Mouse (Mus musculus) heart, embryonic 13.5 days (tissue): ENCODE measurements around the gene Laptm4a. TPM values are rescaled to one million over a fixed set of nuclear protein-coding genes. Genes with fewer than 3 reads are reported as not detected.

Source experiments
- ATAC-seq: fragments of 200-750 bp; cut with Nextera tagmentation; 2 replicates; pipeline ENCODE4 v1.8.0; 2017; ENCODE audit warnings: moderate TSS enrichment; ENCODE audit not compliant: insufficient number of reproducible peaks, low FRiP score, low TSS enrichment; ENCODE audit errors: extremely low read depth
- H3K27ac ChIP-seq: fragments of 300-500 bp; sonication (generic); replicated peaks from 2 replicates; pipeline ENCODE4 v1.5.1; 2015; ENCODE audit warnings: moderate library complexity, mild to moderate bottlenecking, inconsistent platforms
- H3K27me3 ChIP-seq: fragments of 300-500 bp; sonication (generic); replicated peaks from 2 replicates; pipeline ENCODE4 v1.6.1; 2015; ENCODE audit warnings: mild to moderate bottlenecking, inconsistent platforms
- H3K36me3 ChIP-seq: fragments of 300-500 bp; sonication (generic); 2 replicates; pipeline ENCODE4 v1.6.1; 2015; ENCODE audit warnings: mild to moderate bottlenecking, inconsistent platforms
- H3K4me1 ChIP-seq: fragments of 300-500 bp; sonication (generic); 2 replicates; pipeline ENCODE4 v1.6.1; 2015; ENCODE audit warnings: inconsistent platforms
- H3K4me2 ChIP-seq: fragments of 300-500 bp; sonication (generic); 2 replicates; pipeline ENCODE4 v1.6.1; 2015; ENCODE audit warnings: inconsistent platforms, mild to moderate bottlenecking, moderate library complexity
- H3K4me3 ChIP-seq: fragments of 300-500 bp; sonication (generic); 2 replicates; pipeline ENCODE4 v1.5.1; 2015; ENCODE audit warnings: moderate library complexity, mild to moderate bottlenecking, inconsistent platforms
- H3K9ac ChIP-seq: fragments of 300-500 bp; sonication (generic); 2 replicates; pipeline ENCODE4 v1.6.1; 2015; ENCODE audit warnings: inconsistent platforms, mild to moderate bottlenecking, moderate library complexity
- H3K9me3 ChIP-seq: fragments of 300-500 bp; sonication (generic); 2 replicates; pipeline ENCODE4 v1.6.1; 2016; ENCODE audit warnings: inconsistent platforms
- WGBS: fragments of 180-500 bp; shearing (Covaris S2); methylation state at CpG from one replicate; pipeline ENCODE4 v1.1.7; 2015; ENCODE audit warnings: mixed read lengths; 5-methylcytosine and 5-hydroxymethylcytosine counted together
- polyA plus RNA-seq: library from polyadenylated mRNA; unstranded; fragments of >200 nt; fragmentation: Nextera tagmentation; extraction: Ambion mirVana; gene quantifications from 2 replicates; pipeline ENCODE4 v1.2.1, GENCODE M21; 2015

The Laptm4a gene
- polyA plus RNA-seq, 1 experiment from 2014 or later: 245 TPM

- peak overlapping the region; percentile 35 for H3K4me2 ChIP-seq
- H3K4me1 ChIP-seq: peaks cover 23% of the 10 kb centered on the region
Observed at GRCm38 (mm10) chr12:8969828-8970227, 48.4 kb downstream of the Laptm4a start.

GRCm38 (mm10) chr12:8973820-8974465, 52.5 kb downstream of the Laptm4a start, which contains the start of gene Wdr35:
Wdr35 (plus strand) TSS chr12:8973892.
- ATAC-seq: peak; percentile 43; the same call in 1 of the 2 replicates
- Histone ChIP-seq H3K36me3 (peaks cover 6% of the 10 kb centered on the region), H3K27ac (peak within 1 kb of the TSS; percentile 61), H3K4me2 (peak within 1 kb of the TSS; percentile 81), H3K9ac (peak within 1 kb of the TSS; percentile 82), H3K9me3 (no peaks in the 10 kb centered on the region), H3K4me1 (peaks cover 25% of the 10 kb centered on the region), H3K27me3 (no peaks in the 10 kb centered on the region), H3K4me3 (peak within 1 kb of the TSS; percentile 69)
- WGBS: under 1% methylated on average over 45 of the region's 45 CpGs

More at GRCm38 (mm10) chr12:8969828-8970227, 48.4 kb downstream of the Laptm4a start:
- WGBS: 6% methylated on average over 9 of the region's 9 CpGs
- no peak overlapping the region for H3K4me3 ChIP-seq
- ATAC-seq: peak; percentile 68; the same call in 1 of the 2 replicates
- H3K9ac ChIP-seq: 0 out of 2 replicates have a peak overlapping the region, but pooled peaks have one; percentile 17
- H3K9me3 ChIP-seq: no peaks in the 10 kb centered on the region
- H3K27ac ChIP-seq: peak overlapping the region; percentile 80
- H3K36me3 ChIP-seq: no peaks in the 10 kb centered on the region
- H3K27me3 ChIP-seq: no peaks in the 10 kb centered on the region

GRCm38 (mm10) chr12:8975076-8975475, 53.6 kb downstream of the Laptm4a start:
- 85% methylated on average over 3 of the region's 3 CpGs for WGBS
- peak overlapping the region; percentile 81 for H3K4me2 ChIP-seq
- peaks cover 15% of the 10 kb centered on the region for H3K4me1 ChIP-seq
- no peaks in the 10 kb centered on the region for H3K27me3 ChIP-seq
- H3K27ac ChIP-seq: no peak overlapping the region
- no peak overlapping the region for H3K9ac ChIP-seq
- peaks cover 16% of the 10 kb centered on the region for H3K36me3 ChIP-seq
- H3K4me3 ChIP-seq: 0 out of 2 replicates have a peak overlapping the region, but pooled peaks have one; percentile 69
- no peaks in the 10 kb centered on the region for H3K9me3 ChIP-seq
- no peak for ATAC-seq

Other genes starting within 250 kb of the Laptm4a start
- gene Pum2, start 247.5 kb upstream of the Laptm4a start, polyA plus RNA-seq: 24.0 and 25.3 TPM in 2 replicates
- gene Sdc1, start 150.3 kb upstream of the Laptm4a start, polyA plus RNA-seq: 39.5 and 41.3 TPM in 2 replicates
- 0.19 and 0.32 TPM in 2 replicates for gene Matn3, start 26.3 kb downstream of the Laptm4a start, polyA plus RNA-seq
- 12.1 and 13.2 TPM in 2 replicates for gene Wdr35, start 52.2 kb downstream of the Laptm4a start, polyA plus RNA-seq
- 14.9 and 15.3 TPM in 2 replicates for gene Ttc32, start 108.3 kb downstream of the Laptm4a start, polyA plus RNA-seq